Mouse (Mus musculus): ENCODE results near the gene Nacad. TPM values are rescaled to one million over a fixed set of nuclear protein-coding genes. Genes with fewer than 3 reads are reported as not detected.

The Nacad gene
- polyA plus RNA-seq, 1 experiment from 2014 or later = 5.3 TPM

GRCm38 (mm10) chr11:6594845-6595244, 11.0 kb downstream of the Nacad start:
- Histone ChIP-seq H3K27ac (replicated peaks) (peak overlapping the region; percentile 88), H3K36me3 (replicated peaks) (peaks cover 80% of the 10 kb centered on the region), H3K27me3 (no peaks in the 10 kb centered on the region), H3K4me3 (replicated peaks) (no peak overlapping the region), H3K9ac (peak overlapping the region; percentile 40; the same call in 1 of the 2 replicates), H3K9me3 (replicated peaks) (no peaks in the 10 kb centered on the region), H3K4me1 (replicated peaks) (peaks cover 100% of the 10 kb centered on the region), H3K4me2 (peak overlapping the region; percentile 59)
- WGBS (ENCODE audit: insufficient replicate concordance) = 62% methylated on average over 6 of the region's 6 CpGs
- ATAC-seq (ENCODE audit: insufficient read depth) = no peak

- no peaks in the 10 kb centered on the region for H3K27me3 ChIP-seq
- H3K4me2 ChIP-seq = no peak overlapping the region
- H3K4me1 ChIP-seq (replicated peaks) = peaks cover 100% of the 10 kb centered on the region
- WGBS (ENCODE audit: insufficient replicate concordance) = 78% methylated on average over 11 of the region's 11 CpGs
- H3K27ac ChIP-seq (replicated peaks) = peak overlapping the region; percentile 88
- ATAC-seq (ENCODE audit: insufficient read depth) = no peak
- H3K4me3 ChIP-seq (replicated peaks) = no peak overlapping the region
- no peaks in the 10 kb centered on the region for H3K9me3 ChIP-seq (replicated peaks)
- no peak overlapping the region; the same call in 1 of the 2 replicates for H3K9ac ChIP-seq
- peaks cover 90% of the 10 kb centered on the region for H3K36me3 ChIP-seq (replicated peaks)
Measured at GRCm38 (mm10) chr11:6593406-6593805, 12.4 kb downstream of the Nacad start.

- 34% methylated on average over 10 of the region's 10 CpGs for WGBS (ENCODE audit: insufficient replicate concordance)
- ATAC-seq (ENCODE audit: insufficient read depth) = peak; percentile 86
- Histone ChIP-seq H3K4me3 (replicated peaks) (peak overlapping the region; percentile 29), H3K27me3 (no peaks in the 10 kb centered on the region), H3K27ac (replicated peaks) (peak overlapping the region; percentile 88), H3K4me1 (replicated peaks) (peaks cover 96% of the 10 kb centered on the region), H3K4me2 (peak overlapping the region; percentile 65), H3K36me3 (replicated peaks) (peaks cover 84% of the 10 kb centered on the region), H3K9ac (peak overlapping the region; percentile 15; the same call in 1 of the 2 replicates), H3K9me3 (replicated peaks) (no peaks in the 10 kb centered on the region)
Measured at GRCm38 (mm10) chr11:6590933-6591675, 14.7 kb downstream of the Nacad start.

GRCm38 (mm10) chr11:6589838-6590237, 16.0 kb downstream of the Nacad start:
- 47% methylated on average over 7 of the region's 7 CpGs for WGBS (ENCODE audit: insufficient replicate concordance)
- Histone ChIP-seq H3K36me3 (replicated peaks) (peaks cover 84% of the 10 kb centered on the region), H3K4me1 (replicated peaks) (peaks cover 96% of the 10 kb centered on the region), H3K4me2 (peak overlapping the region; percentile 65), H3K4me3 (replicated peaks) (no peak overlapping the region; the same call in 1 of the 2 replicates), H3K27ac (replicated peaks) (peak overlapping the region; percentile 88), H3K9me3 (replicated peaks) (no peaks in the 10 kb centered on the region), H3K27me3 (no peaks in the 10 kb centered on the region), H3K9ac (no peak overlapping the region)
- ATAC-seq (ENCODE audit: insufficient read depth) = peak; percentile 72

- WGBS (ENCODE audit: insufficient replicate concordance) = 83% methylated on average over 7 of the region's 7 CpGs
- ATAC-seq (ENCODE audit: insufficient read depth) = no peak
- Histone ChIP-seq H3K4me2 (no peak overlapping the region), H3K9ac (no peak overlapping the region), H3K4me3 (replicated peaks) (no peak overlapping the region), H3K36me3 (replicated peaks) (peaks cover 78% of the 10 kb centered on the region), H3K4me1 (replicated peaks) (peaks cover 81% of the 10 kb centered on the region), H3K27me3 (no peaks in the 10 kb centered on the region), H3K9me3 (replicated peaks) (no peaks in the 10 kb centered on the region), H3K27ac (replicated peaks) (peak overlapping the region; percentile 88)
Measured at GRCm38 (mm10) chr11:6588295-6588694, 17.6 kb downstream of the Nacad start.

- H3K9me3 ChIP-seq (replicated peaks) = no peaks in the 10 kb centered on the region
- H3K4me2 ChIP-seq = no peak overlapping the region
- peaks cover 72% of the 10 kb centered on the region for H3K4me1 ChIP-seq (replicated peaks)
- peaks cover 75% of the 10 kb centered on the region for H3K36me3 ChIP-seq (replicated peaks)
- no peak overlapping the region for H3K4me3 ChIP-seq (replicated peaks)
- H3K27me3 ChIP-seq = no peaks in the 10 kb centered on the region
- WGBS (ENCODE audit: insufficient replicate concordance) = 86% methylated on average over 7 of the region's 7 CpGs
- no peak overlapping the region for H3K9ac ChIP-seq
- no peak for ATAC-seq (ENCODE audit: insufficient read depth)
- peak overlapping the region; percentile 64 for H3K27ac ChIP-seq (replicated peaks)
Measured at GRCm38 (mm10) chr11:6587249-6587940, 18.5 kb downstream of the Nacad start.

GRCm38 (mm10) chr11:6586660-6587059, 19.2 kb downstream of the Nacad start:
- Histone ChIP-seq H3K4me3 (replicated peaks) (no peak overlapping the region), H3K4me2 (no peak overlapping the region), H3K9me3 (replicated peaks) (no peaks in the 10 kb centered on the region), H3K27ac (replicated peaks) (peak overlapping the region; percentile 64), H3K4me1 (replicated peaks) (peaks cover 65% of the 10 kb centered on the region), H3K9ac (peak overlapping the region; percentile 29; the same call in 1 of the 2 replicates), H3K36me3 (replicated peaks) (peaks cover 68% of the 10 kb centered on the region), H3K27me3 (no peaks in the 10 kb centered on the region)
- 23% methylated on average over 3 of the region's 3 CpGs for WGBS (ENCODE audit: insufficient replicate concordance)
- ATAC-seq (ENCODE audit: insufficient read depth) = no peak

- no peaks in the 10 kb centered on the region for H3K27me3 ChIP-seq
- peaks cover 64% of the 10 kb centered on the region for H3K36me3 ChIP-seq (replicated peaks)
- H3K4me1 ChIP-seq (replicated peaks) = peaks cover 55% of the 10 kb centered on the region
- peak overlapping the region; percentile 64 for H3K27ac ChIP-seq (replicated peaks)
- no peak overlapping the region for H3K4me2 ChIP-seq
- WGBS (ENCODE audit: insufficient replicate concordance) = 81% methylated on average over 8 of the region's 8 CpGs
- H3K4me3 ChIP-seq (replicated peaks) = no peak overlapping the region
- no peak for ATAC-seq (ENCODE audit: insufficient read depth)
- no peak overlapping the region for H3K9ac ChIP-seq
- no peaks in the 10 kb centered on the region for H3K9me3 ChIP-seq (replicated peaks)
Measured at GRCm38 (mm10) chr11:6585748-6586147, 20.1 kb downstream of the Nacad start.

- Histone ChIP-seq H3K4me3 (replicated peaks) (no peak overlapping the region), H3K9ac (no peak overlapping the region), H3K36me3 (replicated peaks) (peaks cover 50% of the 10 kb centered on the region), H3K4me2 (no peak overlapping the region), H3K27ac (replicated peaks) (no peak overlapping the region), H3K27me3 (no peaks in the 10 kb centered on the region), H3K4me1 (replicated peaks) (peaks cover 21% of the 10 kb centered on the region), H3K9me3 (replicated peaks) (no peaks in the 10 kb centered on the region)
- 85% methylated on average over 2 of the region's 2 CpGs for WGBS (ENCODE audit: insufficient replicate concordance)
- ATAC-seq (ENCODE audit: insufficient read depth) = no peak
Measured at GRCm38 (mm10) chr11:6581560-6581959, 24.3 kb downstream of the Nacad start.

- Histone ChIP-seq H3K9me3 (replicated peaks) (no peaks in the 10 kb centered on the region), H3K9ac (no peak overlapping the region), H3K36me3 (replicated peaks) (peaks cover 50% of the 10 kb centered on the region), H3K4me2 (no peak overlapping the region), H3K4me1 (replicated peaks) (peaks cover 7% of the 10 kb centered on the region), H3K4me3 (replicated peaks) (no peak overlapping the region), H3K27me3 (no peaks in the 10 kb centered on the region), H3K27ac (replicated peaks) (no peak overlapping the region)
- ATAC-seq (ENCODE audit: insufficient read depth) = no peak
- WGBS (ENCODE audit: insufficient replicate concordance) = 88% methylated on average over 4 of the region's 4 CpGs
Measured at GRCm38 (mm10) chr11:6580065-6580750, 25.6 kb downstream of the Nacad start.

GRCm38 (mm10) chr11:6579361-6579760, 26.5 kb downstream of the Nacad start:
- ATAC-seq (ENCODE audit: insufficient read depth) = no peak
- Histone ChIP-seq H3K9ac (no peak overlapping the region), H3K9me3 (replicated peaks) (no peaks in the 10 kb centered on the region), H3K4me1 (replicated peaks) (peaks cover 4% of the 10 kb centered on the region; the same call in 1 of the 2 replicates), H3K36me3 (replicated peaks) (peaks cover 43% of the 10 kb centered on the region), H3K4me2 (no peak overlapping the region), H3K27ac (replicated peaks) (no peak overlapping the region), H3K27me3 (no peaks in the 10 kb centered on the region), H3K4me3 (replicated peaks) (no peak overlapping the region)
- 89% methylated on average over 7 of the region's 7 CpGs for WGBS (ENCODE audit: insufficient replicate concordance)

Measured in liver, embryonic 15.5 days (tissue).